Mouse (Mus musculus) c-Kit-positive CD71-positive TER-119-positive erythroid progenitor cells, embryonic 14.5 days (primary cell): ENCODE data around the gene St3gal3.

Experiments used
- DNase-seq: peaks from one replicate; pipeline ENCODE4 v3.0.0-alpha.2; 2013; ENCODE audit warnings: low spot score

The St3gal3 gene

DNA sequence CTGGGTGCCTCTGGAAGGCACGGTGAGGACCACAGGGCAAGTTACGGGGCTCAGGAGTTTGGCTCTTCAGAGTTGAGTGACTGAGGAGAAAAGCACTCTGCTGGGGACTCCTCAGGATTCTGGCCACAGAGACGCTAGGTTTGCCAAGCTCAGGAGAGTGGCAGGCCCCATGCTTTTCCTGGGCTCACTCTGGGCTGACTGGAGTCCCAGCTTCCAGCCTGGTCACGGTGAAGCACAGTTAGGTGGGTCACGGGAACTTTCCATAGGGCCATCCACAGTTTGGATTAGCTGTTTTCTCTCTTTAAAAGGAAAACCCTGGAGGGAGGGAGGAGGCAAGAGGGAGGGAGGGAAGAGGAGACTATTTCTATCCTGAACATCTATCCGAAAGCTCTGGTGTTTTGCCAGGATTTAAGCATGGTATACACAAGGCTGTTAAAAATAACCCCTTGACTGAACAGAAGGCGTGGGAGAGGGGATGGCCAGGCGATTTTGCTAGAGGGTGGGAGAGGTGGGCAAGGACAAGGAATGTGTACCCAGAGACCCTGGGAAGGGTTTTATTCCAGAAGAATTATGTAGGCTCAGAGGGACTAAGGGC, 149.6 kb downstream of the St3gal3 start:
- no peak for DNase-seq

DNA sequence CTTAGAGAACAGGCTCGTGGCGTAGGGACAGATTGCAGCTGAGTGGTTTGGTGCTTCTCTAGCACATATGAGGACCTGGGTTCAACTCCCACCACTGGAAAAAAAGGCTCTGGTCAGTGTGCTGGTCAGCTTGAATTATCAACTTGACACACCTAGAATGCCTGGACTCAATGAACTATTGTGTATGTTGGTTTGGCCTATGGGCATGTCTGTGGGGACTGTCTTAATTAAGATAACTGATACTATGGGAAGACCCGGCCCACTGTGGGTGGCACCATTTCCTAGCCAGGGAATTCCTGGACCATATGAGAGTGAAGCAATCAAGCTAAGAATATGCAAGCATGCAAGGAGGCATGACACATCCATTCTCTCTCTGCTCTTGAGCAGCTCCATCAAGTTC, 150.5 kb downstream of the St3gal3 start:
- no peak for DNase-seq

DNA sequence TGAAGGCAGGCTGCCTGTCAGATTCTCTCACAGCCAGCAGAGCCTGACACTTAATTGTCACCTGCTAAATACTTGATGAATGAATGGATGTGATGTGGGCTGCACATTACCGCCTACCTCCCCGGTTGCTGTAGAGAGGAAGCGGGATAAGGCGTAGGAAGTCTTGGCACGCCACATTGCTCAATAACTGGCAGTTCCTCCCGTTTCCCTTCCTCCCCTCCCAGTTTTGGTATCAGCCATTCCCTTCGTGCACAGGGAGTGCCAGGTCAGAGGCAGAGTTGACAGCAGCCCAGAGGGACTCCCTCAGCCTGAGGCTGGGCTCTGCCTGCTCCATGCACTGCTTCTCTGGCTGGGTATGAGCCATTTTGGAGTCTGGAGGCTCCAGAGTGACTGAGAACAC, 152.0 kb downstream of the St3gal3 start:
- DNase-seq = no peak

DNA sequence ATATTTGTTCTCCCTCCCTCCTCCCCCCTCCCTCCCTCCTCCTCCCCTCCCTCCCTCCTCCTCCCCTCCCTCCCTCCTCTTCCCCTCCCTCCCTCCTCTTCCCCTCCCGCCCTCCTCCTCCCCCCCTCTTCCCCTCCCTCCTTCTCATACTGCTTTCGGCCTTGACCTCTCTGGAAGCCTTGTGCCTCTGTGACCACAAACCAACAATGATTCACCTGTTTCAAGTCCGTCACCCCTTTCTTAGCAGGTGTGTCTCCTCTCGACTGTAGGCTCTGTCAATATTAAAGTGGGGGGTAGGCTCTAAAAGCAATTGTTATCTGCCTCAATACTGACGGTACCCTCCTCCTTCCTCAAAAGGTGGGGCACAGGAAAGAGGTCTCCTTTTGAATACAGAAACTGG, 153.2 kb downstream of the St3gal3 start:
- DNase-seq = no peak

DNA sequence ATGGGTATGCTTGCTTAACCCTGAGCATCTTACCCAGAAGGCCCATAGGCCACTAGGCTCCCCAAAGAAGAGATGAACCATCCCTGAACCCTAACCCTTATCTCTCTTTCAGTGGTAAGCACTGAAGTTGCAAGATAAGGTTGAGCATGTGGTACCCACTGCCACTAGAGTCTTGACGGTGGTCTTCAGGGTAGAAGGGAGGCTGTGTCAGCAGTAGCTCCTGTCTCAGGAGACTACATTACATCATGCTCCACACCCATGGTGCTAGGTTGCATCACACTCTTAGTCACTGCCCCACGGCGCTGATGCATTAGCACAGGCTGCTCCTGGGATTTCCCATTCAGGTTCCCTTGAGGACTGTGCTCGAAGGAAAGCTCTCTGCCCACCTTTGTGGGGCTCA, 154.6 kb downstream of the St3gal3 start:
- no peak for DNase-seq

DNA sequence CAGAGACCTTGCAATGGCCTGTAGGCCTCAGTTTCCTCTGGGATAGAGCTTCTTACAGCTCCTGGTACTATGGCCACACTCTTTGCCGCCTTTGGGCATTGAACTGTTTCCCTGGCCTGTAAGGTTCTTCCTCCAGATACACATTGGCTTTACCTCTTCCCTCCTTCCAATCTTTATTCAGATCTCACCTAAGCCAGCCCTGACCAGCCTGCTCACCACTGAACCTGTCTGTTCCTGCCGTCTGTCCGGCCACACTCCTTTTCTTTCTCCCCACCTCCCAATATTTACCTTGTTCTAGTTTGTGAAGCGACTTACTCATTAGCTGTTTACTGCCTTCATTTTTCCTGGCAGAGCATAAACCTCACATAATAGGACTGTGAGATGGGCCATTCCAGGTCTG, 155.5 kb downstream of the St3gal3 start:
- no peak for DNase-seq

DNA sequence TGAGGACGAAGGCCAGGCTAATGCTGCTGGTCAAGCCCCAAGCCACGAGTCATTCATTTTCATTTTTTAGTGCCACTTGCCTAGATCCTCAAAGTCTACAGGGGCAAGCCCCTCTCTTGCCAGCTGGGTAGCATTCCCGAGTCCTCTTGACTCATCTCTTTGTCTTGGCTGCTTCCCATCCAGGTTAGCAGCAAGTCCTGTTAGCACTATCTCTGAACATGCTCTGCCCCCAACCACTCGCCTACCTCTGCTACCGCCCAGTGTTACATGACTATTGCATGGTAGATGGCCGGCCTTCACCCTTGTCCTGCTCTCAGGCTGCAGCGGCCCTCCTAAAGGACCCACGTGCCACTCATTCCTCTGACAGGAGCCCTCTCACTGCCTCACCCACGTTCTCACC, 156.4 kb downstream of the St3gal3 start:
- DNase-seq = no peak

DNA sequence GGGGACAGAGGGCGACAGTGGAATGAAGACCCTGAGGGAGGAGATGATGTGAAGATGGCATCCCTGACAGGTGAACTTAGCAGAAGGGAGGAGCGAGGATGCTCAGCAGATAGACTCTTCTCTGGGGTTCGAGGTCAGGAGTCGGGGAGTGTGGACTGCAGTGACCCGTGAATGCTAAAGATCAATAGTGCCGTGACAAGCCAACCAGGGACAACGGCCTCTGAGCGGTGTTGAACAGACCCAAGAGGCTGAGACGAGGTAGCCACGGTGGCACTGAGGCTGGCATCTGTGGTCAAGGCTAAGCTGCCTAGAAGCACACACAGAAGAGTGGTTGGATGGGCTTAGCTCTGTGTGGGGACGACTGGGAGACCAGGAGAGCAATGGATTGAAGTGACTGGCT, 156.9 kb downstream of the St3gal3 start:
- no peak for DNase-seq

DNA sequence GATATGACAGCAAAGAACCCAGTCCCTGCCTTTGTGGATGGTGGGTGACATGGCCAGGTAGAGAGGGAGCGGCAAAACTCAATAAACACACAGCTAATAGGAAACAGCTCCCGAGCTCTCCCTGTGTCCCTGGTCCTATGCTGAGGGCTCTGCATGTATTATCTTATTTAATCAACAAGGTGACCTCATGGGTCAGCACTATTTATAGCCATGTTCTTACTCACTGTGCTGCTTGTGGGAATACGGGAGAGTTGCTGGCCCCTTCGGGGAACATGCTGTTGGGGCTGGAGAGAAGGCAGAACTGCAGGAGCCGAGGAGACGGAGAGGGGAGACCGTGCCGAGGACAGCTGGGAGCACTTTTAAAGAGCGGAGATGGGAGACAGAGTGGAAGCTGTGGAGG, 157.3 kb downstream of the St3gal3 start:
- no peak for DNase-seq

DNA sequence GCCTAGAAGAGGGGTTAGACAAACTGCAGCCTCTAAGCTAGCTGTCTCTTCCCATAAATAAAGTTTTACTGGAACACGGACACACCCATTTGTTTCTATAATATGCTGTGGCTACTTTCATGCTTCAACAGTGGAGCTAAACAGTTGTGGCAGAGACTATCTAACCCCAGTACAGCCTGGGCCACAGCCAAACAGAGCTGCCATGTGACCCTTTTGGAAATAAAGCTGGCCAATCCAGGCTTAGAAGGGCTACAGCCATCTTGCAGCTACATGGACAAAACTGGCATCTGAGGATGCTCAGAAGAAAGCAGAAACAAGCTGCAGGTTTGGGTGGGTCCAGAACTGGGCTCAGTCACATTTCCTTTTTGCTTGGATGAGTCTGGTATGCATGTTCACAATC, 158.9 kb downstream of the St3gal3 start:
- no peak for DNase-seq

DNA sequence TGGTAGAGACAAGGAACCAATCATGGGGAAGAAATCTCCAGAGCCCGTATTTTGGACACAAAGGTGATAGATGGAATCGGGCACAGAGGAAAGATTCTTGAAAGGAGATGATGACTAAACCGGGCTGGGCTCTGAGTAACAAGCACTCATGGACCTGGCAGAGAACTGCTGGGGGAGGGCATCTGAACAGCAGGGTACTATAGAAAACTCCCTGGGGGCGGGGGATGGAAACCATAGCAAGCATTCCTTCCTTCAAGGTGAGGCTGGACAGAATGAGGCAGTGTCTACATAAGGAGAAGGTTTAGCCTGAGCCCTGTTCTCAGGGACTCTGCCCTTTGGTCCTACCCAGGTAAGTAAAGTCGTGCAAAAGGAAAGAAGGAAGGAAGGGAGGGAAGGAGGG, 160.0 kb downstream of the St3gal3 start:
- DNase-seq = no peak

DNA sequence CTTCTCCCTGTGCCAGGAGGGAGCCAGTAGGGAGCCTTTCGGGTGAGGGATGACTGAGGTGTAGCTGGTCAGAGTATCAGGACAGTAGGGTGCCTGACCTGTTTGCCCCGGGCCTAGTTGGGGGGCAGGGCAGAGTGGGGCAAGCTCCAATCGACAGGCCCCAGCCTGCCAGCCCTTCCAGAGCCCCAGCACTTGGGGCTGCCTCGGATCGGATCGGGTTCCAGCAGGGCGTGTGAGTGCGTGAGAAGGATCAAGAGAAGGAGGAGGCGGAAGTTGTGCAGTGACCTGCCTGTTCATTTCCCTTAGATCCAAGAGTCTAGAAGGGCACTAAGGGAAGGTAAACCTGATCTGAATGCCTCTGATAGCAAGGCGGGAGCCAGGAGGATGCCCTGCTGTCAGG, 161.7 kb downstream of the St3gal3 start:
- no peak for DNase-seq

DNA sequence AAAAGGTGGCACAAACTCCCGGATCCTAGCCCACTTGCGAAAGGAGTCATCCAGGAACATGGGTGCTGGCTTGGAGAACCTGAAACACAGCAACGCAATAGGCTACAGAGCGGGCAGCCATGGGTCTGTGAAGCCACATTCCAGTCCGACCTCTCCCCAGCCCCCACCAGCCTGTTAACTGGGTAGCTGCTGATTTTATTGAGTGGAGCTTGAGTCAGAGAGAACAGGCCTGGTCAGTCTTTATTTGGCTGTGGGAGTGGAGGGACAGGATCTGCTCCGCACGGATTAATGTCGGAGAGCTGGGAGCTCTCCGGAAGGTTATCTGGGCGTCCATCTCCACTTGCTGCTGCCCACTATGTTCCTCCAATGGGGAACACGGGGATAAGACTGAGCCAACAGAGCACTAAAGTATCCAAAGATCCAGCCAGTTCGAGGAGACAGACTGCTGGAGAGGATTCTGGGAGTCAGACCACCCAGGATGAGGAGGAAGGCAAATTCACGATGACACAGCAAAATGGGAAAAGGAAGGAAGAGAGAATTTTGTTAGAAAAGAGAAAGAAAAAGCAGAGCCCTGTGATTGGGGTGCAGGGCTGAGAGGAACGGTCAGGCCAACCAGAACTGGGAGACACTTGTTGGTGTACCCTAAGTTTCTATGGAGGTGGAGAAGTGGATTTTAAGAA, 170.2 kb downstream of the St3gal3 start:
- DNase-seq = no peak

DNA sequence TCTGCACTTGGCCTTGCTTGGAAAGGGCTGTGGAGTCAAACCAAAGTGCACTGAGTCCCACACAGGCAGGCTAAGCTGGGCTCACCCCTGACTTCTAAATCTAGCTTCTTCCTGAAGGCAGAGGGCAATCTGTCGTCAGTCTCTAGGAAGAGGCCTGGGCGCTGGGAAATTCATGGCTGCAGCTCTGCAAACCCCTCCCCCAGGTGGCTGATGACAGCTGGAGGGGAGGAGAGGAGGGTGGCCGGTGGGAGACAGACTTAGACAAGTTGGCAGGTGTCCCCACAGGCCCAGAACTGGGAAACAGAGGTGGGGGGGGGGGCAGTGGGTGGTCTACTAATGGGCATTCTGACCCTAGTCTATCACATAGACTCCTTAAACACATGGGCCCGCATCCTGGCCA, 177.2 kb downstream of the St3gal3 start:
- DNase-seq = no peak

DNA sequence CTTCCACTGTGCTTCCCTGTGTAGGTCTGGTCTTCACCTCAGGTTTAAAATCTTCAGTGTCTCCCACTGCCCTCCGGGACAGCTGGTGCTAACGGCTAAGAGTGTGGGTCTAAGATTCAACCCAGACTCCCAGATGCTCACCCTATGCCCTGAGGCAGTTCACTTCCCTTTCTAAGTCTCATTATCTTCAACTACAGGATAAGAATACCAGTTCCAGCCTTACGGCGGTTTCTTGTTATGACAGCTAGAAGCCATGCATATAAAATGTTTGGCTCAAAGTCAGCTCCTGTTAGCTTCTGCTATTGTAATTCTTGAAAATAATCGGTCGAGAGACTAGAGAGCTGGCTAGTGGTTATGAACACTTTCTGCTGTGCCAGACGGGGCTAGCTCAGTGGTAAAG, 187.2 kb downstream of the St3gal3 start:
- DNase-seq = no peak

DNA sequence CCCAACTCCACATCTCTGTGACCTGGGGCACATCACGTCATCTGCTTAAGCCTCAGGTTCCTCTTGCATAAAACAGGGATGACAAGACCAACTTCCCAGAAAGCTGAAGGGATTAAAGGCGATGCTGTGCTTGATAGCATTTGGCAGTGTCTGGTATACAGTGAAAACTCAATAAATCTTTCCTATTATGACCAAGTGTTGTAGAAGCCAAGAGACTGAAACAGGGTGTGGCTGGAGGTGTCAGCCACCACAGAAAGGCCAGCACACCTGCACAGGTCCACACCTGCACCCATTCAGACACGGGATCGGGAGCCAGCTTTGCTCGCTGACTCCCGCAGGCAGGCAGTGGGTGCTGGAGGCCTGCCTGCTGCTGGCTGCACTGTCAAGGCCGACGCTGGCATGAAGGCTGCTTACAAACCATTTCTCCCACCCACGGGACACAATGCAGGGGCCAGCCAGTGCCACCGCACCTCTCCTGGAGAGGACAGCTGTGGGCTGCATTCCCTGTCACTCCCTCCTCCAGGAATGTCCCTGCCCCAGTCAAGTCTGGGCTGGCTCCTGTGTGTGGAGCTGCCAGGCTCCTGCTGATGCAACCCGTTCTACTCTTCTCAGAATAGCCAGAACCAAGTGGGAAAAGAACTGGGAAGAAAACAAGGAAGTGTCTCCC, 187.9 kb downstream of the St3gal3 start:
- no peak for DNase-seq

DNA sequence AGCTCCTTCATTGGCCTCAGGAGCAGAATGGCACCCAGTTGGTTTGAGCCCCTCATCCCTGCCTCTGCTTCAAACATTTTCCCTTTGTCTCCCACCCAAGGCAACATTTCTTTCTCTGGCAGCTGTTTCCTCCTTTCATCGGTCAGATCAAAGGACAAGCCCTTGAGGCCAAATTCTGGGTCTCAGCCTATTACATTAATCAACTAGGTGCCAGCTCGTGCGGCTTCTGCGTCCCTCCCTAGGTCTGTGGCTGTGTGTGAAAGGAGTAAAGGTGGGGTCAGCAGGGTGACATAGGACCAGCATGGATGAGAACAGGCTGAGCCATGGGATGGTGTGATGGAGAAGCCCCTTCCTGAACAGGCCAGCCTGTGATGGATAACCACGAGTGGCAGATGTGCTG, 191.4 kb downstream of the St3gal3 start:
- no peak for DNase-seq

DNA sequence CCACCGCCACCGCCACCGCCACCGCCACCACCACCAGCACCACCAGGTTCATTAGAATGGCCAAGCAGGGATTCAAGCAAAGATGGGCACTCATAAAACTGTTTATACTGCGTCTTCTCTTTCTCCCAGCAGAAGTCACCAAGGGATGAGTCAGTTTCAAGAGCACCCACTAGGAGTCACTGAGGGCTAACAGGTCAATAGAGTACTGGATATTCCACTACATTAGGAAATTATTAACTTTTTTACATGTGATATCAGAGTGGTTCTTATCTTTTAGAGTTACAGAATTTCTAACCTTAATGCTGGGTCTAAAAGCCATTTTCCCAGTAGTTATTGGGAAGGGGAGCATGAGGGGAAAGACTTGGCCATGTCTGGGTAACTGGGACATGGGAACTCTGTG, 197.8 kb downstream of the St3gal3 start:
- no peak for DNase-seq

DNA sequence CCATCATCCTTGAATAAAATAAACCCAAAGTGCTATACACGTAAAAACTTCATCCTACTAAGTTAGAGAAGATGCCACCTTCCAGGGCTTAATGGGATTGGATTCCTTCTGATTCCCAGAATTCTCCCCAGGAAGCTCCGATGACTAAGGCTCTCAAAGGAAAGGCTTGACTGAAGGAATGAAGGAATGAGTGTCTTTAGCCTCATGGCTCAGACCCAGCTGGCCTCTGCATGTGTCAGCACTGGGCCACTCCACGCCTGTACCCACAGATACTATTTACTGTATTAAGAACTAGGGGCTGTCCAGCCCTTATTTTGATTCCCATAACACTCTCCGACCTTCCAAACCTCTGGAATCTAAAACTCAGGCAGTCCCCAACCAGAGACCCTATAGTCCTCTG, 200.6 kb downstream of the St3gal3 start:
- DNase-seq = no peak

DNA sequence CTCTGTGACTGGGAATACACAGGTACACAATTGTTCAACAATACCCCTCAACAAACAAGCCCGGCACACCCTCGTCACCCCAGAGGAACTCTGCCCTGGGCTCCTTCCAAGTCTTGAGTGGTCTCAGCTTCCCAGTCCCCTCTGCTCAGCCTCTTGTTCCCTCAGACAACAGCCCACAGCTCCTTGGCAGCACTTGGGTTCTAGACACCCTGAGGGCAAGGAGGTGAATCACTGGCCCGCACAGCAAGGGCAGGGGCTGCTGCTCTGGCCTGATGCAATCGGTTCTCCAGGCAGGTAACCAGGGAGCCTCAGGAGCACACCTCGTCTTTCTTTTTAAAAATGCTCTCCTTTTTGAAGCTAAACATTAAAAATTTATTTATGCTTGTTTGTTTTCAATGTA, 201.5 kb downstream of the St3gal3 start:
- DNase-seq = no peak

DNA sequence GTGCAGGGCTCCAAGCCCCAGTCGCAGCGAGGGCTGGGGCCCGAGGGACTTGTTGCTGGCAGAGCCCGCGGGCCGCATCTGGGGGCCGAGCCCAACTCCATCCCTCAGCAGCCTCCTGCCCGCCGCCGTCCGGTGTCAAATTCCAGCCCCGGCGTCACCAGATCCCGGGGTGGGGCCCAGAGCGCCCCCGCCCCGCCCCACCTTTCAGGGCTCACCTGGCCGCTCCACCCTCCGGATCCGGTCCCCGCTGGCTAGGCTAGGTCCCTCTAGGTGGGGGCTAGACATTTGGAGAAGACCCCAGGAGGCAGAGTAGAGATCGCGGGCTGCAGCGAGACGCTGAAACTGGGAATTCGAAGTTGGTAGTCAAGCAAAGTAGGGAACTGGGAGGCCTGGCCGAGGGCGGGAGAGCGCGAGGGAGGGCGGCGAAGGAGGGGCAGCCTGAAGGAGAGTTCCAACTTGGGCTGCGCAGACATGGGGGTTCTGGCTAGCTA, 205.3 kb downstream of the St3gal3 start, which contains the start of gene Artn:
TSS of gene Artn (minus strand) at position 373 of the 491 bp plus-strand sequence.
- DNase-seq = no peak

DNA sequence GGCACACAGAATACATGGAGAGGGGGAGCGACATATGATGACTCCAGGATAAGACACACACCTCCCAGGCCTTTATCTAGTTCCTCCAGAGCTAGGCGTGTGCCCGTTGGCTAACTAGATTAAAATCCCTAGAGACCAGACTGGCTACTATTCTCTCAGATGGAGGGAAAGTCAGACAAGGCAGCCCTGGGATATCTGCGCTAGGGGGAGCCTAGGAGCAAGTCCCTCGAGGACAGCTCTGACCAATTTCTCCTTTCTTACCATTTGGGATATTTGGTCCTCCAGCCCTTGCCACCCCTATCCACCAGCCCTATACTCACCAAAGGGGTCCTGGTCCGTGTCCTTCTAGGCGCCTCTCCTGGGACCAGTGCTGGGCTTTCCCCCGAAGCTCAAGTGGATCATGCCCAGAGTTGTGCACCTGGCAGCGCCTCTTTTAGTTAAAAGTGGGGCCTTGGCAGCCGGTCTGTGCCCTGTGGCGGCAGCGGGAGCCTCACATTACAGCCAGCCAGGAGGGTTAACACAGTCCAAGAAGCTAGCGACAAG, 205.9 kb downstream of the St3gal3 start:
- DNase-seq = peak; percentile 94

DNA sequence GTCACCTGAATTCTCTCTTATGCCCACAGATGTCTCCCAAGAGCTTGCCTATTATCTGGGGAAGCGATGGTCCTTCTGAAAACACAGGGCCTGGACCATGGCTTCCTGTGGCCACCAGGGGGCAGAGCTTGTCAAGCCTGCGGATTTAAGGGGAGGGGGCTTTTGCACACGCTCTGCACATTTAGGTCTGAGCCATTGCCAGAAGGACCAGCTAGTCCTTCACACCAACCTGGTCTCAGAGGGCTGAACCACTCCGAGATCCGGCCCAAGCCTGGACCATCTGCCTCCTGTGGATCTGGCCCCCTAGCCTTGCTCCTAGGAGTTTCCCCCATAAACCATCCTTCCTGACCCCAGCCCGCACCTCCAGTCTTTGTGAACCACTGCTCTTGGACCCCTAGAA, 206.5 kb downstream of the St3gal3 start:
- DNase-seq = peak; percentile 53
